Mouse (Mus musculus) cerebellum, adult 11-12 months (tissue): Measurements from ENCODE around the gene Trim66.

Experiments used
- DNase-seq: peaks from one replicate; pipeline ENCODE4 v3.0.0; 2022

The Trim66 gene

GRCm38 (mm10) chr7:109508034-109508433 lies at the start of gene Trim66:
Trim66 (minus strand) TSS chr7:109508134.
- no peak for DNase-seq

- DNase-seq: no peak
Observed at GRCm38 (mm10) chr7:109546726-109547125, 38.8 kb upstream of the Trim66 start.

GRCm38 (mm10) chr7:109546186-109546585 lies 38.3 kb upstream of the Trim66 start:
- DNase-seq: no peak

GRCm38 (mm10) chr7:109545255-109545993 lies 37.5 kb upstream of the Trim66 start:
- DNase-seq: no peak

- DNase-seq: no peak
Observed at GRCm38 (mm10) chr7:109544792-109545191, 36.9 kb upstream of the Trim66 start.

GRCm38 (mm10) chr7:109542364-109542628 lies 34.4 kb upstream of the Trim66 start:
- no peak for DNase-seq

- DNase-seq: no peak
Observed at GRCm38 (mm10) chr7:109541609-109542363, 33.9 kb upstream of the Trim66 start.

- no peak for DNase-seq
Observed at GRCm38 (mm10) chr7:109540902-109541301, 33.0 kb upstream of the Trim66 start.

- peak; percentile 78 for DNase-seq
Observed at GRCm38 (mm10) chr7:109536451-109536946, 28.6 kb upstream of the Trim66 start.

- no peak for DNase-seq
Observed at GRCm38 (mm10) chr7:109534921-109535320, 27.0 kb upstream of the Trim66 start.

- no peak for DNase-seq
Observed at GRCm38 (mm10) chr7:109533888-109534287, 26.0 kb upstream of the Trim66 start.

GRCm38 (mm10) chr7:109533129-109533528 lies 25.2 kb upstream of the Trim66 start:
- no peak for DNase-seq

- DNase-seq: no peak
Observed at GRCm38 (mm10) chr7:109532691-109533090, 24.8 kb upstream of the Trim66 start.

- no peak for DNase-seq
Observed at GRCm38 (mm10) chr7:109531501-109531900, 23.6 kb upstream of the Trim66 start.

GRCm38 (mm10) chr7:109529741-109530140 lies 21.8 kb upstream of the Trim66 start:
- no peak for DNase-seq

- DNase-seq: peak; percentile 42
Observed at GRCm38 (mm10) chr7:109528356-109528755, 20.4 kb upstream of the Trim66 start.

GRCm38 (mm10) chr7:109527536-109527935 lies 19.6 kb upstream of the Trim66 start:
- no peak for DNase-seq

GRCm38 (mm10) chr7:109525740-109526663 lies 18.1 kb upstream of the Trim66 start:
- DNase-seq: no peak

- DNase-seq: no peak
Observed at GRCm38 (mm10) chr7:109524763-109525162, 16.8 kb upstream of the Trim66 start.

GRCm38 (mm10) chr7:109524442-109524744 lies 16.5 kb upstream of the Trim66 start:
- no peak for DNase-seq

- no peak for DNase-seq
Observed at GRCm38 (mm10) chr7:109523741-109524441, 16.0 kb upstream of the Trim66 start.

- no peak for DNase-seq
Observed at GRCm38 (mm10) chr7:109523304-109523703, 15.4 kb upstream of the Trim66 start.

- DNase-seq: no peak
Observed at GRCm38 (mm10) chr7:109522084-109522483, 14.2 kb upstream of the Trim66 start.
